Mouse (Mus musculus): ENCODE data around the gene Il13ra2. TPM values are rescaled to one million over a fixed set of nuclear protein-coding genes. Genes with fewer than 3 reads are reported as not detected.
"Not testable (repeated sequence)": the region's sequence is repeated elsewhere in the genome, so short reads cannot be mapped to it uniquely, and the experiment has no call there.

The Il13ra2 gene
- total RNA-seq (2021), result not detected
- long read RNA-seq, experiment 1, result 0 reads
- long read RNA-seq, experiment 2, result 0 reads

DNA sequence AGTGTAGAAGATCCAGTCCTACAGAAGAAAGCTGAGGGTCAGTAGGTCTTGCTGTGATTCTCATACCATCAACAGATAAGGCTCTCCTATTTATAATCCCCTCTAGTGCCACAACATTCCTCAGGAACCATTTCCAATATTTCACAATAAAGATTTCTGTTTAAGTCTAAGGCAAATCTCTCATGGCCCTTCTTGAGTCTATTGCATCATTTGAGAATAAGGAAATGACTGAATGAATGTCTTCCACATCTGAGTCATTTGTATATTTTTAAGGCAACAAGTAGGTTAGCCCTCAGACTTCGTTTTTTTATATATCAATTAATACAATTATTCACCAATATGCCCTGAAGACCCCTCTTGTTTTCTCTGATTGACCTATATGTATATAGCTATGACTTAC, at the start of gene Il13ra2:
Gene Il13ra2, minus strand, starts transcription at position 64 of the 400 bp plus-strand sequence.
- no peak for DNase-seq (ENCODE audit: low spot score in 2 of 2)

DNA sequence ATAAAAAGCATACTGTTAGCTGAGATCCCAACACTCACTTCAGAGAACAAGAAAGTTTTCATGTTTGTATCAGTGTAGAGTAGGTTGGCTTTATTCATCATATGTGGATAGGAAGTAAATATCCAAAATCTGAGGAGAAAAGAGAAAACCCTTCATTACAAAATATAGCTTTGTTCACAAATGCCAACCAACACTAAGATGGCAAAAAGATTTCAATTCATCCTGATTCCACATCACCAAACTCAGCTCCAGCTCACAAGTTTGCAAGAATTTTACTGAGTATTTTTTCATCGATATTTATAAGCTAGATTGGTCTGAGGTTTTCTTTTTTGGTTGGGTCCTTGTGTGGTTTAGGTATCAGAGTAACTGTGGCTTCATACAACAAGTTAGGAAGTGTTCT, 24.6 kb upstream of the Il13ra2 start, which contains the start of gene Vmn1r239-ps:
Gene Vmn1r239-ps, minus strand, starts transcription at position 101 of the 400 bp plus-strand sequence.
- DNase-seq (ENCODE audit: low spot score in 2 of 2), result not testable (repeated sequence)

DNA sequence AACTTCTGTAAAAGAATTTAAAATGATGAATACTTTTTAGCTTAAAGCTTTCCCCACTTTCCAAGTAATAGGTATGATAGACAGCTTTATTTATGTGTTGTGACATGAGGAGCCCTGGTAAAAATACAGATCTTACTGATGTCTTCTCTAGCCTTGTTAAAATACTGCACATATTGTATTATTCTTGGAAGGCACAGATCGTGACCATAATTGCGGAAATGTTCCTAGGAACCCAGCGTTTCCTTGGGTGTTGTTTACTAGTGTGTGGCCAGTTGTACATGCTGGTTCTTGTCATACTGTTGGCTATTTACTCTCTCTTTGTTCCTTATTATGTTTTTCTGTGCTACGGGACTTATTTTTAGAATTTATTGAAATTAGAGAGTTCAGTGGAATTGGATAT, 14.4 kb upstream of the Il13ra2 start:
- DNase-seq (ENCODE audit: low spot score in 2 of 2), result no peak

DNA sequence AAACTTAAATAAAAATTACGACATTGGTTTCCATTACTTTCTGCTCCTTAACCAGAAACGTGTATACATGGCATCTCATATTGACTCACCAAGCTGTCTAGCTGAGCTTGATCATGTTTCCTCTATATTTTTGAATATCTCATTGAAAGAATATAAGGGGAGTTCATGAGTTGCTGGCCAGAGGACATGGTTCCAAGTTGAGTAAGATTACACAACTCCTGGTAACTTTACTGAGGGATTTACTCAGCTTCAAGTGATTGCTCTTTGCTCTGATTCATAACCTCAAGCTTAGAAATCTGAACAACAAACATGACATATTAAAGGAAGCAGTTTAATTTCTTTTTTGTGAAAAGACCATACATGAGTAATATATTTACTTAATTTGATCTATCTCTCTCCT, 6.4 kb upstream of the Il13ra2 start:
- DNase-seq (ENCODE audit: low spot score in 2 of 2), result no peak

DNA sequence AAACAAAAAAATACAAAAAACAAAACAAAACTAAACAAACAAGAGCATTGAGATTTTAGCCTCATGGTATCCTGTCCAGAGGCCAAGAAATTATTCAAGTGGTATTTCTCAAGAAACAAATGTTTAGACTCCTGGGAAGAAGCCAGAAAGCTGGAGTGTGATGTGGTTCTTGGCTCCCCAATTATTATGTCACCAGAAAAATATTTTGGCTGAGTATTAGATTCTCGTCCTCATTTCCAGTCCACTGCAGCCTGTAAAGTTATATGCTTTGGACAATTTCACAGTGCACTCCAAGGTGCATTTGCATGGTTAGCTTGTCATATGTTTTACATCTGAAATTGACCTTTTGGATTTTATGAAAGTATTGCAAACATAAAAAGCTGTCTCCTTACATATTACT, 761 bp upstream of the Il13ra2 start:
- DNase-seq (ENCODE audit: low spot score in 2 of 2), result no peak

DNA sequence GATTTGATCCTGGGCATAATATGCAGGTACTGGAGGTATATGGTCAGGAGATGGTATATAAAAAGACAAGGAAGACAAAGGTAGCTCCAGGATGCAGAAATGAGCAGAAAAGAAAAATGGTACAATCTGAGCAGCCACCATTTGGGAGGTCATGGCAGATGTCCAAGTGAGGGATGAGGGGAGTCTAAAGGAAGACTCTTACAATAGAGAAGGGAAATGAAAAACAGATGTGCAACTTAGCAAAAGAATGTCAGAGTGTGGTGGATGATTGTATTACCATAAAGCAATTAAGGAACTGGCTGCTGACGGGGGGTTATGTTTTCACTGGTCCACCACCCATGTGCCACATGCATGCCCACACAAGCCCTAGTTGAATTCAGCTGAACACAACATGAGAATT, 35.5 kb downstream of the Il13ra2 start:
- no peak for DNase-seq (ENCODE audit: low spot score in 2 of 2)

DNA sequence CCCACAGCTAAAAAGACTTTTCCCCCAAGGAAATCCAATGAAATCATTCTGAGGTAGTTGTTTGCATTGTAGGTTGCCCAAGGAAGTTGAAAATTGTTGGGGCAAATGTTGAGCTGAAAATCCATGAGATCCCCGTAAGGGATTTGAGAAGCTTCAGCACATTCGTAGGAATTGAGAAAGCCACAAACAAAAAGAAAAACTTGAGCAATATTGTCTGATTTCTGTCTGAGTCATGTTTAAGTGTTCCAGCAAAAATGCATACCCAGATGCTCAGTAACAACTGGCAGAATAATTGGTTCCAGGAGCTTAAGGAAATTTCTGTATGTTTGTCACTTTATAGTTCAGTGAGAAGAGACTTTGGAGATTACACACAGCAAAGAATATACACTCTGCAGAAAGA, 79.8 kb downstream of the Il13ra2 start:
- DNase-seq (ENCODE audit: low spot score in 2 of 2), result no peak

Other genes with a start within 250 kb of the Il13ra2 start
- not detected for gene Vmn1r239-ps, start 24.5 kb upstream of the Il13ra2 start, total RNA-seq (2021)
- gene Lrch2, start 124.9 kb upstream of the Il13ra2 start, total RNA-seq (2021), result 10 to 100 TPM; 22.7 to 34.9 TPM